Mouse (Mus musculus): ENCODE results near the gene Xrcc1. TPM values are rescaled to one million over a fixed set of nuclear protein-coding genes. Genes with fewer than 3 reads are reported as not detected.

Xrcc1 gene
- polyA plus RNA-seq, 1 experiment from 2014 or later = 70.1 TPM

GRCm38 (mm10) chr7:24593621-24594308, 47.7 kb downstream of the Xrcc1 start:
- H3K27ac ChIP-seq = peak overlapping the region; percentile 43; the same call in 1 of the 2 replicates
- 1% methylated on average over 34 of the region's 39 CpGs for WGBS (ENCODE audit: missing documents)
- peak overlapping the region; percentile 69 for H3K4me3 ChIP-seq (ENCODE audit: inconsistent target)
- H3K36me3 ChIP-seq (ENCODE audit: inconsistent target) = no peaks in the 10 kb centered on the region
- peaks cover 7% of the 10 kb centered on the region; the same call in 1 of the 2 replicates for H3K79me2 ChIP-seq (ENCODE audit: inconsistent target)

DNA sequence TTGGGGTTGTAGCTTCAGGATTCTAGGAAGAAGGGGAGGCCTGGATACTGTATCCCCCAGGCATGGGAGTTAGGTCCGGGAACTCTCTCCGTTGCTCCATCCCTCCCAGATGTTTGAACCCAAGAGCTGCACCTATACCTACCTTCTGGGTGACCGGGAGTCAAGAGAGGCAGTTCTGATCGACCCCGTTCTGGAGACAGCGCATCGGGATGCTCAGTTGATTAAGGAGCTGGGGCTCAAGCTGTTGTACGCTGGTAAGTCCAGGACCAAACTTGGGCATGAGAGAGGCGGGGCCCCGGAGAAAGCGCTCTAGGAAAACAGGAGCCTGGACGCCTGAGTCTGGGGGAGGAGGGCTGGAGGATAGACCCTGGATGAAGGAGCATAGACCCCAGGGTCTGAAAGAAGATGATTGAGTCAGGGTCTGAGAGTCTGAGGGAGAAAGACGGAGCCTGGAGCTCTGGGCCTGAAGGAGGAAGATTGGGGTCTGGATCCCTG, 48.3 kb downstream of the Xrcc1 start:
- Histone ChIP-seq H3K79me2 (ENCODE audit: inconsistent target) (peaks cover 7% of the 10 kb centered on the region; the same call in 1 of the 2 replicates), H3K36me3 (ENCODE audit: inconsistent target) (no peaks in the 10 kb centered on the region), H3K27ac (no peak overlapping the region), H3K4me3 (ENCODE audit: inconsistent target) (peak overlapping the region; percentile 69)
- WGBS (ENCODE audit: missing documents) = 35% methylated on average over 13 of the region's 13 CpGs

GRCm38 (mm10) chr7:24595464-24595863, 49.4 kb downstream of the Xrcc1 start:
- no peaks in the 10 kb centered on the region for H3K36me3 ChIP-seq (ENCODE audit: inconsistent target)
- no peak overlapping the region for H3K4me3 ChIP-seq (ENCODE audit: inconsistent target)
- H3K27ac ChIP-seq = no peak overlapping the region
- WGBS (ENCODE audit: missing documents) = 13% methylated on average over 2 of the region's 2 CpGs
- peaks cover 7% of the 10 kb centered on the region; the same call in 1 of the 2 replicates for H3K79me2 ChIP-seq (ENCODE audit: inconsistent target)

DNA sequence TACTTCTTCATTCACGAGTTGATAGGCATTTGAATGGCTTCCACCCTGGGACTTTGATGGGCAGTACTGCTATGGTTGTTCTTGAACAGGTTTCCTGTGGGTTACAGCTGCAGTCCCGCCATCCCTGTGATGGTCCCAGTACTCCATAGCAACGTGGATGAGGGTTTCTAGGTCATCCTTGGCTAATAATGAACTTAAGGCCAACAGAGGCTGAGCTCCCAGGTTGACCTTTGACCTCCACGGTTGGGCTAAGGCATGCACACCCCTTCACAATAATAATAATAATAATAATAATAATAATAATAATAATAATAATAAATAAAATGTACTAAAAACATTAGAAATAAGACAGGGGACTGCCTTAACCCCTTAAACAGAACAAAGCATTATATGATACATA, 52.0 kb downstream of the Xrcc1 start:
- Histone ChIP-seq H3K36me3 (ENCODE audit: inconsistent target) (no peaks in the 10 kb centered on the region), H3K4me3 (ENCODE audit: inconsistent target) (no peak overlapping the region), H3K27ac (no peak overlapping the region), H3K79me2 (ENCODE audit: inconsistent target) (peaks cover 7% of the 10 kb centered on the region; the same call in 1 of the 2 replicates)
- 56% methylated on average over 4 of the region's 4 CpGs for WGBS (ENCODE audit: missing documents)

GRCm38 (mm10) chr7:24599211-24600067, 53.4 kb downstream of the Xrcc1 start:
- H3K79me2 ChIP-seq (ENCODE audit: inconsistent target) = peaks cover 2% of the 10 kb centered on the region; the same call in 1 of the 2 replicates
- no peak overlapping the region for H3K4me3 ChIP-seq (ENCODE audit: inconsistent target)
- no peak overlapping the region for H3K27ac ChIP-seq
- 89% methylated on average over 15 of the region's 15 CpGs for WGBS (ENCODE audit: missing documents)
- no peaks in the 10 kb centered on the region for H3K36me3 ChIP-seq (ENCODE audit: inconsistent target)

- Histone ChIP-seq H3K27ac (no peak overlapping the region), H3K79me2 (ENCODE audit: inconsistent target) (no peaks in the 10 kb centered on the region), H3K4me3 (ENCODE audit: inconsistent target) (no peak overlapping the region), H3K36me3 (ENCODE audit: inconsistent target) (no peaks in the 10 kb centered on the region; the same call in 1 of the 2 replicates)
- WGBS (ENCODE audit: missing documents) = 5% methylated on average over 13 of the region's 13 CpGs
Observed at GRCm38 (mm10) chr7:24600941-24601597, 55.0 kb downstream of the Xrcc1 start.

DNA sequence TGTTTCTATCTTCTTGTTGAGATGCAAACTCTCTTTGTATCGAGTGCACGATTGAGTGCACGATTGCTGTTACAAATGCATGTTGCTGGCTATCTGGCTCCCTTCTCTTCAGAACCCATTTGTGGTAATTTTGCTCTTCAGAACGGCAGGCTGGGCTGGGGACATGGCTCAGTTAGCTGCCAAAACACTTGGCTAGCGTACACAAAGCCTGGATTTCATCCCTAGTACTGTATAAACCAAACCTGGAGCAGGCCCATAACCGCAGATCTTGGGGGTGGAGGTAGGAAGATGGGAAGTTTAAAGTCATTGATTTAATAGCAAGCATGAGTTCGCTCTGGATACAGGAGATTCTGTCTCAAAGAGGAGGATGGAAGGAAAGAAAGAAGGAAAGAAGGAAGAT, 59.5 kb downstream of the Xrcc1 start:
- Histone ChIP-seq H3K27ac (no peak overlapping the region), H3K4me3 (ENCODE audit: inconsistent target) (no peak overlapping the region), H3K79me2 (ENCODE audit: inconsistent target) (no peaks in the 10 kb centered on the region), H3K36me3 (ENCODE audit: inconsistent target) (no peaks in the 10 kb centered on the region; the same call in 1 of the 2 replicates)
- 93% methylated on average over 7 of the region's 7 CpGs for WGBS (ENCODE audit: missing documents)

GRCm38 (mm10) chr7:24606046-24606445, 60.0 kb downstream of the Xrcc1 start:
- H3K27ac ChIP-seq = no peak overlapping the region
- no peaks in the 10 kb centered on the region; the same call in 1 of the 2 replicates for H3K36me3 ChIP-seq (ENCODE audit: inconsistent target)
- WGBS (ENCODE audit: missing documents) = 89% methylated on average over 7 of the region's 7 CpGs
- H3K79me2 ChIP-seq (ENCODE audit: inconsistent target) = no peaks in the 10 kb centered on the region
- H3K4me3 ChIP-seq (ENCODE audit: inconsistent target) = no peak overlapping the region

DNA sequence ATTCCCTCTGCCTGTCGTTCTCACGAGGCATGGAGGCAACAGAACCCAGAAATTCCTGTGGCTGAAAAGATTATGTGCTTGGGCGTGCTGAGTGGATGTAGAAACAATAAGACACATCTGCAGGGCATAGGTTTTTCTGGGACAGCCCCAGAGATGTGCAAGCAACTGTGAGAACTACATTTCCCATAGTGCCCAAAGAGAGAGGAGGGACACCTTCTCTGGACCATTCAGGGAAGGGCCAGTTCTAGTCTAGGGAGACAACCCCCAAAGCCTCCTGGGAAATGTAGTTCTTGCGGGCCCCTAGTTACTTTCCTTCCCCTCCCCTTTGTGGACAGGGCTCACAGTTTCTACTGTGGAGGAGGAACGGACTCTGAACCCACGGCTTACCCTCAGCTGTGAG, 61.9 kb downstream of the Xrcc1 start:
- 51% methylated on average over 6 of the region's 6 CpGs for WGBS (ENCODE audit: missing documents)
- H3K27ac ChIP-seq = 0 out of 2 replicates have a peak overlapping the region, but pooled peaks have one; percentile 2
- no peaks in the 10 kb centered on the region for H3K79me2 ChIP-seq (ENCODE audit: inconsistent target)
- peak overlapping the region; percentile 27 for H3K4me3 ChIP-seq (ENCODE audit: inconsistent target)
- no peaks in the 10 kb centered on the region; the same call in 1 of the 2 replicates for H3K36me3 ChIP-seq (ENCODE audit: inconsistent target)

- no peaks in the 10 kb centered on the region; the same call in 1 of the 2 replicates for H3K36me3 ChIP-seq (ENCODE audit: inconsistent target)
- H3K27ac ChIP-seq = 0 out of 2 replicates have a peak overlapping the region, but pooled peaks have one; percentile 2
- H3K79me2 ChIP-seq (ENCODE audit: inconsistent target) = no peaks in the 10 kb centered on the region
- WGBS (ENCODE audit: missing documents) = 25% methylated on average over 8 of the region's 8 CpGs
- peak overlapping the region; percentile 27 for H3K4me3 ChIP-seq (ENCODE audit: inconsistent target)
Observed at GRCm38 (mm10) chr7:24608561-24608960, 62.5 kb downstream of the Xrcc1 start.

DNA sequence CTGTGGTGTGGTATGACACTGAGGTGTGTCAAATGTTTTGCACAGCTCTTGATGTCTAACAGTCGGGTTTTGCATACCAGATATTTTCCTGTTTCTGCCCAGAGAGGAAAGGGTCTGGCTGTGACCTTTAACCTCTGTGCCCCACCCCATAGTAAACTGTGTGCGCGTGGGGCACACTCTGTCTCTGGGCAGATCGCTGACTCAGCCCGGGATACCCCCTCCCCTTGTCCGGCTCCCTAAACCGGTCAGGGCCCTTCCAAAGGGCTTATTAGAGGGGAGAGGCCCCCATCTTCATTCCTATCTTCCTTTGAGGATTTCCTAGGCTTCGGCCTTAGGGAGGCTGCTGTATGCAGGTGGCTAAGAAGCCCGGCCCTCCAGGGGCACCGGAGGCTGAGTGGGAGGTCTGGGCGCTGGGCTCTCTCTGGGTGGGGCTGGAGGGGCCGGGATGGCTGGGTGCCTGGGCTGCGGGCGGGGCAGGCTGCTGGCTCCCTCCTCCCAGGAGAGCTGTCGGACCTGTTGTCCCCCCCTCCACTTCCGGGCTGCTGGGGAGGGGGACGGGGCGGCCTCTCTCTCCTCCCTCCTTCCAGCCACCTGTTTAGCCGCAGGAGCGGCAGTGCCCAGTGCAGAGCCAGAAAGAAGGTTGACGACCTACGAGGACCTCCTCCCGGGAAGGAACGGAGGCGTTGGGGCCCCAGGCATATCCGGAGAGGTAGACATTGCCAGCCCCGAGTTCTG, 64.2 kb downstream of the Xrcc1 start, which contains the start of gene Phldb3:
Gene Phldb3, plus strand, starts transcription at position 620 of the 735 bp plus-strand sequence.
- WGBS (ENCODE audit: missing documents) = 11% methylated on average over 27 of the region's 27 CpGs

DNA sequence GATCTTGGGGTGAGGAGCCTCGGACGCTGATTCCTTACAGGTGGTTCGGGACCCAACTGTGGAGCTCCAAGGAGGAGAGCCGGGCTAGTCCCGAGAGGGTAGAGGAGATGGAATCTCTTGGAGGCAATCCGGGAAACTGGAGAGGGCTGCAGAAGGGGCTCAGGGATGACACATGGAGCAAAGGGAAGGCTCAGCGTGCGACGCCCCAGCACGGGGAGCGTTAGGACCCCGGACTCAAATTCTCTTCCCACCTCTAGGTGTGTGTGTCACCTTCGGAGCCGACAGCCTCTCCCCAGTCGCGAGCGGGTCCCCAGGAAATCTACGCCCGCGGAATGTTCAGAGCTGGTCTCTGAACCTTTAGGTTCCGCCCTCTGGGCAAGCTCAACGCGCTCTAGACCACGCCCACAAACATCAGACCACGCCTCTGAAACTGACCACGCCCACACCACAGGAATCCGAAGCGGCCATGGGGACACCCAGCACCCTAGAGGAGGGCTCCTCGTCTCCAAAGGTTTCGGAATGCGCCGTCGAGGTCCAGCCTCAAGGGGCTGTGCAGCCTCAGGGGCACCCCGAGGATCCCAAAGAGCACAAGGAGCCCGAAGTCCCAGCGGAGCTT, 64.9 kb downstream of the Xrcc1 start:
- WGBS (ENCODE audit: missing documents) = 1% methylated on average over 36 of the region's 36 CpGs
- H3K36me3 ChIP-seq (ENCODE audit: inconsistent target) = no peaks in the 10 kb centered on the region
- H3K4me3 ChIP-seq (ENCODE audit: inconsistent target) = peak overlapping the region; percentile 77
- H3K27ac ChIP-seq = 0 out of 2 replicates have a peak overlapping the region, but pooled peaks have one; percentile 8
- no peaks in the 10 kb centered on the region for H3K79me2 ChIP-seq (ENCODE audit: inconsistent target)

More for the DNA sequence above, 64.2 kb downstream of the Xrcc1 start, which contains the start of gene Phldb3:
- Histone ChIP-seq H3K4me3 (ENCODE audit: inconsistent target) (peak within 1 kb of the TSS; percentile 77), H3K79me2 (ENCODE audit: inconsistent target) (no peaks in the 10 kb centered on the region), H3K36me3 (ENCODE audit: inconsistent target) (no peaks in the 10 kb centered on the region; the same call in 1 of the 2 replicates), H3K27ac (0 out of 2 replicates have a peak within 1 kb of the TSS, but pooled peaks have one; percentile 8)

DNA sequence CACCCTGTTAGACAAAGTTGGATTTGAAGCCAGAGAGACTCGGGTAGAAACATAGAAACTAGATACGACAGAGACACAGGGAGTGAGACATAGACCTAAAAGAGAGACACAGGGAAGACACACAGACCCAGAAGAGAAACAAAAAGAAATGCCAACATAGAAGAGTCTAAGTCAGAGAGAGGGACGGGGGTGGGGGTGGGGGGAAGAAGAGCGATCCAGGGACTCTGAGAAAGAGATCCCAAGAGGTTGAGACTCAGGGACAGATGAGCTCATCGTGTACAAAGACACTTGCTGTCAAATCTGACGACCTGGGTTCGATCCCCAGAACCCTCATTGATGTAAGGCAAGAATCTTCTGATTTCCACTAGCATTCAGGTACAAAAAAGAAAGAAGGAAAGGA, 65.6 kb downstream of the Xrcc1 start:
- Histone ChIP-seq H3K79me2 (ENCODE audit: inconsistent target) (no peaks in the 10 kb centered on the region), H3K36me3 (ENCODE audit: inconsistent target) (no peaks in the 10 kb centered on the region), H3K27ac (no peak overlapping the region), H3K4me3 (ENCODE audit: inconsistent target) (peak overlapping the region; percentile 77)
- WGBS (ENCODE audit: missing documents) = 12% methylated on average over 7 of the region's 7 CpGs
